Mouse (Mus musculus) lung, embryonic 14.5 days (tissue): ENCODE measurements at regions not wholly inside any gene's neighbourhood (a gene's known extent, or its start where the extent isn't known, plus 50 kb on each side); places are given as distances from the start of the nearest gene placed in this dataset.

Source experiments
- ATAC-seq: fragments of 200-750 bp; cut with Nextera tagmentation; 2 replicates; pipeline ENCODE4 v1.8.0; 2017; ENCODE audit warnings: mild to moderate bottlenecking, moderate TSS enrichment, moderate library complexity; ENCODE audit not compliant: insufficient read depth
- DNase-seq: peaks from one replicate; pipeline ENCODE4 v3.0.0-alpha.2; 2015
- H3K27ac ChIP-seq: fragments of 300-500 bp; sonication (generic); 2 replicates; pipeline ENCODE4 v1.5.1; 2014; ENCODE audit warnings: low read depth, mild to moderate bottlenecking, moderate library complexity
- H3K27me3 ChIP-seq: fragments of 300-500 bp; sonication (generic); 2 replicates; pipeline ENCODE4 v1.6.1; 2014; ENCODE audit warnings: low read length, control low read depth; ENCODE audit not compliant: insufficient read depth
- H3K36me3 ChIP-seq: fragments of 300-500 bp; sonication (generic); 2 replicates; pipeline ENCODE4 v1.6.1; 2014; ENCODE audit warnings: control low read depth; ENCODE audit not compliant: insufficient read depth
- H3K4me1 ChIP-seq: fragments of 300-500 bp; sonication (generic); 2 replicates; pipeline ENCODE4 v1.6.1; 2014; ENCODE audit warnings: antibody characterized with exemption, control low read depth; ENCODE audit not compliant: insufficient read depth
- H3K4me2 ChIP-seq: fragments of 300-500 bp; sonication (generic); 2 replicates; pipeline ENCODE4 v1.6.1; 2014; ENCODE audit warnings: mild to moderate bottlenecking
- H3K4me3 ChIP-seq: fragments of 300-500 bp; sonication (generic); 2 replicates; pipeline ENCODE4 v1.5.1; 2014; ENCODE audit warnings: low read depth, low read length
- H3K9ac ChIP-seq: fragments of 300-500 bp; sonication (generic); 2 replicates; pipeline ENCODE4 v1.6.1; 2014
- H3K9me3 ChIP-seq: fragments of 300-500 bp; sonication (generic); 2 replicates; pipeline ENCODE4 v1.6.1; 2016; ENCODE audit warnings: low read depth, low read length, control low read depth
- CTCF ChIP-seq: IDR thresholded peaks from 2 replicates; pipeline ENCODE4 v1.5.1; 2016; ENCODE audit warnings: antibody characterized with exemption, low read depth
- WGBS: fragments of 180-500 bp; shearing (Covaris S2); extraction: QIAGEN DNeasy Blood & Tissue Kit; methylation state at CpG from one replicate; pipeline ENCODE4 v1.1.7; 2014; 5-methylcytosine and 5-hydroxymethylcytosine counted together

DNA sequence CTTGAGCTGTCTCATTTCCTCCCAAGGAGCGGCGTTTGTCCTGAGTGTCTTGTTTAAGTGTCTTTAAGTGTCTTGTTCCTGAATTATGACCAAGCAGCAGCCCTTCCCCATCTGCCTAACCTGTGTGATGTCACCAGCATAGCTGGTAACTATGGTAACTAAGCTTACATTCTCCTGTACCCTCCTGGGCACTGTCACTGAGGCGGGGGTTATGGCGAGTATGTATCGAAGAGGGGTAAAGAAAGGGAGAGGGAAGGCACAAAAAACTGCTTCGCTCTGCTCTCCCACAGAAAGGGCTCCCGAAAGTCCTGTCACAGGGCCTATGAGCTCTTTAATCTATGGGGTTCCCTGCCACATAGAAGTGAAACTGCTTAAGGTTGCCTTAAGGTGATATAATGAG, 89.6 kb downstream of the Ppp4r2 start:
- H3K9ac ChIP-seq: no peak overlapping the region
- no peaks in the 10 kb centered on the region for H3K36me3 ChIP-seq
- no peak overlapping the region for H3K27ac ChIP-seq
- no peaks in the 10 kb centered on the region for H3K4me1 ChIP-seq
- no peak overlapping the region for H3K4me3 ChIP-seq
- H3K27me3 ChIP-seq: no peaks in the 10 kb centered on the region
- peak overlapping the region; percentile 29; the same call in 1 of the 2 replicates for H3K4me2 ChIP-seq
- DNase-seq (peak; percentile 22), ATAC-seq (0 out of 2 replicates have a peak, but pooled peaks have one; percentile 29)
- TF ChIP-seq CTCF: no peak
- WGBS: 47% methylated on average over 7 of the region's 7 CpGs
- no peaks in the 10 kb centered on the region for H3K9me3 ChIP-seq

DNA sequence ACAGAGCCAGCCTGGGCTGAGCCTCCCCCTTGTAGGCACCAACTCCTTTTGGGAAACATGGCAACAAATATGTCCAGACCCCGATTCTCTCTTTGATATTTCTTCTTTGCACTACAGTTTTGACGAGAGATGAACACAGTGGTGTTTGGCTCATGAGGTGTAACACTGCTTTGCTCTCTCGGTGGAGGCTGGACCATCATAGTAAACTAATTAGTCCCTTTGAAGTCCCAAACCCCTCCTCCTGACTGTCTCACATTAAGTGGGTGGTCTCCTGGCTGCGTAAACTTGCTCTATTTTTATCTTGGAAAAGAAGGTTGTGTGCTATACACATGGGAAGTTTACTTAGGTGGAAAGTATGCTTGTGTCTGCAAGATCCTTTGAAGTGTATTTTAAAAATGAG, 90.3 kb downstream of the Ppp4r2 start:
- ATAC-seq (peak; percentile 68), DNase-seq (peak; percentile 61)
- peak overlapping the region; percentile 29; the same call in 1 of the 2 replicates for H3K4me2 ChIP-seq
- 17% methylated on average over 4 of the region's 4 CpGs for WGBS
- H3K36me3 ChIP-seq: no peaks in the 10 kb centered on the region
- no peaks in the 10 kb centered on the region for H3K27me3 ChIP-seq
- H3K4me3 ChIP-seq: no peak overlapping the region
- no peak overlapping the region for H3K9ac ChIP-seq
- no peaks in the 10 kb centered on the region for H3K4me1 ChIP-seq
- no peaks in the 10 kb centered on the region for H3K9me3 ChIP-seq
- no peak overlapping the region for H3K27ac ChIP-seq
- TF ChIP-seq CTCF: no peak

DNA sequence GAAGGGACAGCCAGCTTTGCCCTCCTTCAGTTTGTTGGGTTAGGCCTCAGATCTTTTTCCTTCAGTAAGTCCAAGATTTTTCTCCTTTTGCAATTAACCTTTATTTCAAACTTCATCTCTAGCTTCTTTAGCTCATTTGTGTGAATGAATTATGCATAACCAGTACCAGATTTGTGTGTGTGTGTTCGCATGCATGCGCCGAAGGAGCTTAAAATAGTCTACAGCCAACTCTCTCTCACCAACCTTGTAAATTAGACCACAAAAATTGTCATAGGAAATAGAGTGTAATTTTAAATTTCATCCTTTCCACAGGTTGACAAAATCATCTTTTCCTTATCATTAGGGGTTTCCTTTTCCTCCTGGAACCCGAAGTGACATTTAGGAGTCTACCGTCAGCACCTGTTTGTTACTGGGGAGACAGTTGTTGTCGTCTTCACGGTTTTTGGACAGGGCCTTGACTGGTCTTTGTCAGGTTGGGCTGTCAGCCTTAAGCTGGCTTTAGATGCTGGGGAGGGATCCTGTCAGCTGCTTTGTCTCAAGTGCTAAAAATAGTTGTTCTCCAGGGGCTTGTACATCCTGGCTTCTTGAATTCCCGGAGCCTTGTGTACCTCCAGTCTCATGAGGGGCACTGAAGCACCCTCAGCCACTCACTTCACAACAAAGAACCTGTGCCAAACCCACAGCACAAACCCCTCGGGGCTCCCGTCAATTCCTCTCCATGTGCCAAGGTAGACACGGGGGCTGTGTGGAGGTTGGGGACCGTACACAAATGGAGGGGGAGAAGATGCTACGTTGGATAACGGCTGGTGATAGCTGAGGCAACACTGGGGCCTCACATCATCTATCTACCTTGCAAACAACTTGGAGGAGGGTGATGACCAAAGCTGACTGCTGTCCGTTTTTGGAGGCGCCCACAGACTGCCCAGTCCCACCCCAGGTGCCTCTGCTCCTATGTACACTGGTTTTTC, 95.7 kb downstream of the Ppp4r2 start:
- no peak overlapping the region for H3K9ac ChIP-seq
- no peak overlapping the region for H3K4me3 ChIP-seq
- H3K4me2 ChIP-seq: no peak overlapping the region
- no peak for TF ChIP-seq CTCF
- peaks cover 6% of the 10 kb centered on the region; the same call in 1 of the 2 replicates for H3K4me1 ChIP-seq
- no peaks in the 10 kb centered on the region for H3K36me3 ChIP-seq
- DNase-seq: no peak
- 54% methylated on average over 16 of the region's 16 CpGs for WGBS
- no peak overlapping the region for H3K27ac ChIP-seq
- no peaks in the 10 kb centered on the region for H3K27me3 ChIP-seq
- no peak for ATAC-seq
- no peaks in the 10 kb centered on the region for H3K9me3 ChIP-seq

DNA sequence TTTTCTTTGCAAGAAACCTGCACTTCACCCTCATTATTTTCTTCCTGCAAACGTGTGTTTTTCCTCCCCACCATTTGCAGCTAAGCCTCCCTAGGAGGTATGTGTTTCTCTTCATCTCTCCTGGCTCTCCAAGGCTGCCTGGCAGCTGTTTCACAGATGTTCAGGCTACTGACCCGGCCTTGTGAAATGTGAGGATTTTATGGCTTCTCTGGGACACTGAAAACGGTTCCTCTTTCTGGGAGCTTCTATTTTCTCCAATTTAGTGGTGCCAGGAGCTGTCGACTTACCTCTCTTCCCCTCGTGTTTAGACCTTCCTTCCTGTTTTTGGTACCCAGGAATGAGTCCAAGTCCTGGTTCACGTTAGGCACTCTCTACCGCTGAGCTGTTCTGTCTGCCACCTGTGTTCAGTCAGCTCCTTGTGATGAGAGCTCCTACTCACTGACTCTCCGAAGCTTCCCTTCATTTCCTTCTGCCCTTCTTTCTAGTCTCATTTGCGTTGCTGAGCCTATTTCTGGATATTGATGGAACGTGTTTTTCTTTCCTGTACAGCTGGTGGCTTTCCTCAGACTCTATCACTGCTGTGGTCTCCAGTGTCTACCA, 96.4 kb downstream of the Ppp4r2 start:
- 36% methylated on average over 10 of the region's 10 CpGs for WGBS
- Histone ChIP-seq H3K4me2 (no peak overlapping the region), H3K27ac (no peak overlapping the region), H3K27me3 (no peaks in the 10 kb centered on the region), H3K9me3 (no peaks in the 10 kb centered on the region), H3K36me3 (no peaks in the 10 kb centered on the region), H3K4me3 (no peak overlapping the region), H3K9ac (no peak overlapping the region), H3K4me1 (peaks cover 6% of the 10 kb centered on the region; the same call in 1 of the 2 replicates)
- no peak for TF ChIP-seq CTCF
- peak; percentile 24 for DNase-seq
- ATAC-seq: no peak

DNA sequence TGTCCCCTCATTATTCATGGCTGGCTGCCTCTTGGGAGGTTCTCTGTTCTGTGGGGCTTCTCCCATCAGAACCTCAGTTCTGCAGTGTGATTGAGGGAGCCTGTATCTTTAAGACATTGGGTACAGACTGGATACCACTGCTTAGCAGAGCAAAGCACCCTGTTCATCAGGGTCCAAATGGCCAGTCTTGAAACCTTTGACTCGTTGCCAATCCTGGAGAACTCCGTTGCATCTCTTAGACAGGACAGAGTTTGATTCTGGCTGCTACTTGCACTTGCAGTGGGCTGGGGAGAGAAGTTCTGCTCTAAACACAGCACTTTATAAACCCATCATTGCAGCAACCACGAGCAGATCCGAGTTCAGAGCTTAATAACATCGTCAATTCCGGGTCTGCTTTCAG, 97.3 kb downstream of the Ppp4r2 start:
- Histone ChIP-seq H3K9me3 (no peaks in the 10 kb centered on the region), H3K27ac (no peak overlapping the region), H3K27me3 (no peaks in the 10 kb centered on the region), H3K36me3 (no peaks in the 10 kb centered on the region), H3K4me3 (no peak overlapping the region), H3K4me1 (peaks cover 6% of the 10 kb centered on the region; the same call in 1 of the 2 replicates), H3K9ac (no peak overlapping the region), H3K4me2 (no peak overlapping the region)
- ATAC-seq: no peak
- TF ChIP-seq CTCF: no peak
- DNase-seq: no peak
- WGBS: 73% methylated on average over 6 of the region's 6 CpGs

DNA sequence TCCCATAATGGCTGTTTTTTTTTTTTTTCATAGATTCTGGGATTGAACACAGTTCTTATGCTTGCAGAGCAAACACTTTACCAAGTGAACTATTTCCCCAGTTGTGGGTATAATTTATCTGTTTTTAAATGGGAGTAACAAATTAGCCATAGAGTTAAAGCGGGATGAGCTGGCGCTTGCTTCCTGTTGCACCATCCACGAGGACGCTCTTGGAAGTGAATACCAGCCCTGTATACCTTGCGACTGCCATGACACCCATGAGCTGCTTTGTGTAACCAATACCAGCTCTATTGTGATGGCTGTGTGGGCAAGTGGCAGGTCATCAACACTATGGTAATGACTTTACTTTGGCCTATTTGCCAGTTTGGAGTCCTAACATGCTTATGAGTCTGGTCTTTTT, 101.0 kb downstream of the Ppp4r2 start:
- no peak for ATAC-seq
- Histone ChIP-seq H3K27ac (no peak overlapping the region), H3K36me3 (no peaks in the 10 kb centered on the region), H3K27me3 (no peaks in the 10 kb centered on the region), H3K9ac (no peak overlapping the region), H3K4me2 (no peak overlapping the region), H3K4me1 (peaks cover 6% of the 10 kb centered on the region; the same call in 1 of the 2 replicates), H3K9me3 (no peaks in the 10 kb centered on the region), H3K4me3 (no peak overlapping the region)
- no peak for DNase-seq
- 85% methylated on average over 5 of the region's 5 CpGs for WGBS
- TF ChIP-seq CTCF: no peak

DNA sequence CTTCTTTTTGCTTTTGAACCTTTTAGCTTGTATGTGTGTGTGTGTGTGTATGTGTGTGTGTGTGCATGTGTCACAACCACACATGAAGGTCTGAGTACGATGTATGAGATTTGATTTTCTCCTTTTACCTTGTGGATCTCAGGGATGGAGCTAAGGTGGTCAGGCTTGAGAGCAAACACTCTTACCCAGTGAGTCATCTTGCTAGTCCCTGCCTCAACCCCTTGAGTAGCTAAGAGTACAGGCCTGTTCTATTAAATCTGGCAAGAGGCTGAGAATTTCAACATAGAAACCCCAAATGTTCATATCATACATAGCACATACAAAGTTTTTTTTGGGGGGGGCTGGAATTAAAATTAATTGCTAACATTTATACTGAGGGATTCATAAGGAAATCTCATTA, 104.4 kb downstream of the Ppp4r2 start:
- H3K4me1 ChIP-seq: no peaks in the 10 kb centered on the region
- no peaks in the 10 kb centered on the region for H3K9me3 ChIP-seq
- H3K36me3 ChIP-seq: no peaks in the 10 kb centered on the region
- TF ChIP-seq CTCF: no peak
- no peak overlapping the region for H3K4me3 ChIP-seq
- H3K27me3 ChIP-seq: no peaks in the 10 kb centered on the region
- no peak overlapping the region for H3K4me2 ChIP-seq
- no peak overlapping the region for H3K9ac ChIP-seq
- 52% methylated on average over 1 of the region's 1 CpGs for WGBS
- DNase-seq (no peak), ATAC-seq (no peak)
- H3K27ac ChIP-seq: no peak overlapping the region
